Mouse (Mus musculus): ENCODE results near the gene Cd55b. TPM values are rescaled to one million over a fixed set of nuclear protein-coding genes. Genes with fewer than 3 reads are reported as not detected.
"Not testable (repeated sequence)": the region's sequence is repeated elsewhere in the genome, so short reads cannot be mapped to it uniquely, and the experiment has no call there.

The Cd55b gene
- total RNA-seq (2014; rRNA removed) (not detected in 2 replicates), polyA plus RNA-seq (2015; fragmentation: Nextera tagmentation; extraction: Ambion mirVana) (not detected in 2 replicates)

- peak; percentile 63 for DNase-seq (ENCODE audit: low spot score)
- 50% methylated on average over 18 of the region's 18 CpGs for WGBS
- Histone ChIP-seq H3K4me3 (ENCODE audit: low read length) (peak within 1 kb of the TSS; percentile 4; the same call in 1 of the 2 replicates), H3K4me2 (ENCODE audit: low read depth, low read length) (peak within 1 kb of the TSS; percentile 31), H3K9me3 (ENCODE audit: low read length) (no peaks in the 10 kb centered on the region), H3K27ac (no peak within 1 kb of the TSS), H3K36me3 (ENCODE audit: insufficient read depth, low read length) (no peaks in the 10 kb centered on the region), H3K9ac (replicated peaks; ENCODE audit: low read length) (no peak within 1 kb of the TSS), H3K4me1 (ENCODE audit: insufficient read depth, low read length) (no peaks in the 10 kb centered on the region), H3K27me3 (ENCODE audit: insufficient read depth, low read length) (no peaks in the 10 kb centered on the region)
- no peak for TF ChIP-seq CTCF (IDR thresholded peaks at IDR 0.05; ENCODE audit: low read depth)
- ATAC-seq = peak; percentile 76
These were observed at the start of gene Cd55b for GRCm38 (mm10) chr1:130422664-130423111. TSS of gene Cd55b (minus strand) at chr1:130423009.

GRCm38 (mm10) chr1:130470074-130470473 lies 47.3 kb upstream of the Cd55b start:
- no peak overlapping the region for H3K9ac ChIP-seq (replicated peaks; ENCODE audit: low read length)
- H3K27ac ChIP-seq = no peak overlapping the region
- ATAC-seq (no peak), DNase-seq (ENCODE audit: low spot score) (no peak)
- no peaks in the 10 kb centered on the region for H3K36me3 ChIP-seq (ENCODE audit: insufficient read depth, low read length)
- 86% methylated on average over 4 of the region's 4 CpGs for WGBS
- H3K4me3 ChIP-seq (ENCODE audit: low read length) = no peak overlapping the region
- TF ChIP-seq CTCF (IDR thresholded peaks at IDR 0.05; ENCODE audit: low read depth) = no peak
- no peak overlapping the region for H3K4me2 ChIP-seq (ENCODE audit: low read depth, low read length)
- H3K9me3 ChIP-seq (ENCODE audit: low read length) = no peaks in the 10 kb centered on the region
- H3K4me1 ChIP-seq (ENCODE audit: insufficient read depth, low read length) = no peaks in the 10 kb centered on the region
- H3K27me3 ChIP-seq (ENCODE audit: insufficient read depth, low read length) = no peaks in the 10 kb centered on the region

GRCm38 (mm10) chr1:130467453-130467852 lies 44.6 kb upstream of the Cd55b start:
- ATAC-seq = no peak
- no peaks in the 10 kb centered on the region for H3K4me1 ChIP-seq (ENCODE audit: insufficient read depth, low read length)
- no peak overlapping the region for H3K4me2 ChIP-seq (ENCODE audit: low read depth, low read length)
- TF ChIP-seq CTCF (IDR thresholded peaks at IDR 0.05; ENCODE audit: low read depth) = no peak
- no peak overlapping the region for H3K9ac ChIP-seq (replicated peaks; ENCODE audit: low read length)
- no peak for DNase-seq (ENCODE audit: low spot score)
- no peaks in the 10 kb centered on the region for H3K9me3 ChIP-seq (ENCODE audit: low read length)
- WGBS = 70% methylated on average over 2 of the region's 2 CpGs
- H3K36me3 ChIP-seq (ENCODE audit: insufficient read depth, low read length) = no peaks in the 10 kb centered on the region
- H3K27ac ChIP-seq = no peak overlapping the region
- no peaks in the 10 kb centered on the region for H3K27me3 ChIP-seq (ENCODE audit: insufficient read depth, low read length)
- no peak overlapping the region for H3K4me3 ChIP-seq (ENCODE audit: low read length)

- Histone ChIP-seq H3K27me3 (ENCODE audit: insufficient read depth, low read length) (no peaks in the 10 kb centered on the region), H3K36me3 (ENCODE audit: insufficient read depth, low read length) (no peaks in the 10 kb centered on the region), H3K9me3 (ENCODE audit: low read length) (no peaks in the 10 kb centered on the region), H3K4me3 (ENCODE audit: low read length) (no peak overlapping the region), H3K4me1 (ENCODE audit: insufficient read depth, low read length) (no peaks in the 10 kb centered on the region), H3K4me2 (ENCODE audit: low read depth, low read length) (no peak overlapping the region), H3K27ac (no peak overlapping the region), H3K9ac (replicated peaks; ENCODE audit: low read length) (no peak overlapping the region)
- ATAC-seq (no peak), DNase-seq (ENCODE audit: low spot score) (no peak)
- no peak for TF ChIP-seq CTCF (IDR thresholded peaks at IDR 0.05; ENCODE audit: low read depth)
These were observed 41.4 kb upstream of the Cd55b start for GRCm38 (mm10) chr1:130464173-130464572.

GRCm38 (mm10) chr1:130462867-130463266 lies 40.1 kb upstream of the Cd55b start:
- ATAC-seq = peak; percentile 86

DNA sequence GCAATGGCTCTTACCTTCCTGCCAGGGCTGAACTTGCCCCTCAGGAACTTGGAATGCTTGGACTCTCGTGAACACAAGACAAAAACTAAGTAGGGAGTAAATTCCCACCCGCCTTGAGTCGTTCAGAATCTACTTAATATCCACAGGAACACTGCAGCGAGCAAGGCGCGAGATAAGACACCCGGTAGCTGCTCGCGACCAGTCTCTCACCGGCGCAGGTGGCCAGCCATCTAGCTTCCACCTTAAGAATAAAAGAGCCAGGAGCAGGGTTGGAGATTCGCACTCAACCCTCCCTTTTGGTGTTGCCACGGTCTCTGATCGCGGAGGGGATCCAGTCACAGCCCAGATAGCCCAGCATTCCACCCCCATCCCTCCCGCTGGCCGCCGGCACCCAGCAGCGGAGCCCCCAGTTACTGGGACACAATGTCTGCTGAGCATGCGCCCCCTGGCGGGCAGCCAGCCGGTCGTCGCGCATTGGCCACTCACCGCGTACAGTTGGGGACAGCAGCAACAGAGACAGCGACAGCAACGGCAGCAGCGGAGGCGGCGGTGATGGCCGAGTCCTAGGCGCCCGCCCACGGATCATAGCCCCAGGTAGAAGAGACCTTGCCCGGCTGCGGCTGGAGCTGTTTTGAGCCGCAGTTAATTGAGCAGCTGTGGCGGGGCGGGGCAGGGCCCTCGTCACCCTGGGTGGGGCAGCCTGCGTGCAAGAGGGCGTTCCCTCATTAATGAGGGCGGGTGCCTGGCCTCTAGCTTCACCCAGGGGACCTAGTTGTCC lies 39.5 kb upstream of the Cd55b start, which contains the start of gene Cd55:
TSS of gene Cd55 (minus strand) at position 661 of the 778 bp plus-strand sequence.
- H3K9ac ChIP-seq (replicated peaks; ENCODE audit: low read length) = peak within 1 kb of the TSS; percentile 72
- peak; percentile 95 for ATAC-seq
- H3K4me2 ChIP-seq (ENCODE audit: low read depth, low read length) = peak within 1 kb of the TSS; percentile 74
- under 1% methylated on average over 44 of the region's 45 CpGs for WGBS
- peak; percentile 92 for DNase-seq (ENCODE audit: low spot score)
- H3K27me3 ChIP-seq (ENCODE audit: insufficient read depth, low read length) = no peaks in the 10 kb centered on the region
- H3K27ac ChIP-seq = peak within 1 kb of the TSS; percentile 80
- no peaks in the 10 kb centered on the region for H3K9me3 ChIP-seq (ENCODE audit: low read length)
- H3K36me3 ChIP-seq (ENCODE audit: insufficient read depth, low read length) = no peaks in the 10 kb centered on the region
- H3K4me1 ChIP-seq (ENCODE audit: insufficient read depth, low read length) = no peaks in the 10 kb centered on the region
- peak; percentile 94 for TF ChIP-seq CTCF (IDR thresholded peaks at IDR 0.05; ENCODE audit: low read depth)
- H3K4me3 ChIP-seq (ENCODE audit: low read length) = peak within 1 kb of the TSS; percentile 60

More at GRCm38 (mm10) chr1:130462867-130463266, 40.1 kb upstream of the Cd55b start:
- no peaks in the 10 kb centered on the region for H3K27me3 ChIP-seq (ENCODE audit: insufficient read depth, low read length)
- H3K4me2 ChIP-seq (ENCODE audit: low read depth, low read length) = peak overlapping the region; percentile 74
- DNase-seq (ENCODE audit: low spot score) = peak; percentile 34
- H3K4me3 ChIP-seq (ENCODE audit: low read length) = peak overlapping the region; percentile 60
- no peaks in the 10 kb centered on the region for H3K9me3 ChIP-seq (ENCODE audit: low read length)
- H3K27ac ChIP-seq = peak overlapping the region; percentile 80
- 1% methylated on average over 4 of the region's 4 CpGs for WGBS
- H3K9ac ChIP-seq (replicated peaks; ENCODE audit: low read length) = peak overlapping the region; percentile 72
- H3K36me3 ChIP-seq (ENCODE audit: insufficient read depth, low read length) = no peaks in the 10 kb centered on the region
- no peak for TF ChIP-seq CTCF (IDR thresholded peaks at IDR 0.05; ENCODE audit: low read depth)
- H3K4me1 ChIP-seq (ENCODE audit: insufficient read depth, low read length) = no peaks in the 10 kb centered on the region

DNA sequence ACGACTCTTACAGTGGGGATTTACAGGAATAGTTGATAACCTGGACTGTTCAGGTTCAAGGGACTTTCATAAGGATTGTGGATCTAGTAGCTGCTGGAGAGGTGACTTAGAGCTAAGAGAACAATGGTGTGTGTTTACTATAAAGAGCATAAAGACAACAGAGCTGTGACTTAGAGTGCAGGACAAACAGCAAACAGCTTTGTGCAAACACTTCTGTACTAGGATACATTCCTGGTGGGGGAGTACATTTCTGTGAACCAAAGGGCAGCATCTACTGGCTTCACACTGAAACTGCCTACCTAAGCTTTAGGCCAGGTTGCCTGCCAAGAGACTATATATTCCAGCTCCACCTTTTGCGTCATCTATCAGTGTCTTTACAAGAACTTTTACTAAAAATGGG lies 32.3 kb upstream of the Cd55b start:
- no peaks in the 10 kb centered on the region for H3K36me3 ChIP-seq (ENCODE audit: insufficient read depth, low read length)
- H3K27ac ChIP-seq = no peak overlapping the region
- H3K9me3 ChIP-seq (ENCODE audit: low read length) = no peaks in the 10 kb centered on the region
- no peak overlapping the region for H3K4me3 ChIP-seq (ENCODE audit: low read length)
- DNase-seq (ENCODE audit: low spot score) = no peak
- no peak overlapping the region for H3K9ac ChIP-seq (replicated peaks; ENCODE audit: low read length)
- 94% methylated on average over 2 of the region's 2 CpGs for WGBS
- H3K27me3 ChIP-seq (ENCODE audit: insufficient read depth, low read length) = no peaks in the 10 kb centered on the region
- no peaks in the 10 kb centered on the region for H3K4me1 ChIP-seq (ENCODE audit: insufficient read depth, low read length)
- TF ChIP-seq CTCF (IDR thresholded peaks at IDR 0.05; ENCODE audit: low read depth) = no peak
- H3K4me2 ChIP-seq (ENCODE audit: low read depth, low read length) = no peak overlapping the region
- no peak for ATAC-seq

DNA sequence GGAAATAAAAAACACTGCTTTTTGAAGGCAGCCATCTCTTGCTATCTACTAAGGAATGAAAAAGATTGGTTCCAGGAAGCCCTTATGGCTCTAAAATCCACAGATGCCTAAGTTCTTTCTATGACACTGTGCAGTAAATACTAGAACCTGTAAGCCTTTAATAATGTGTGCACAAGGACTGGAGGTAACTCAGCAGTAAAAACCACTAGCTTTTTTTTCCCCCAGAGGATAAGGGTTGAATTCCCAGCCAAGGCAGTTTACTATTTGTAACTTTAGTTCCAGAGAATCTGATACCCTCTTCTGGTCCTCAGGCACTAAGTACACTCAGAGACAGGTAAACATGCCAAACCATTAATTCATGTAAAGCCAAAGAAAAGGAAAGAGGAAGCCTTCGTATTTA lies 20.1 kb upstream of the Cd55b start:
- not testable (repeated sequence) for H3K27ac ChIP-seq; DNase-seq (ENCODE audit: low spot score); H3K4me1 ChIP-seq (ENCODE audit: insufficient read depth, low read length); ATAC-seq; H3K4me3 ChIP-seq (ENCODE audit: low read length); H3K36me3 ChIP-seq (ENCODE audit: insufficient read depth, low read length); H3K27me3 ChIP-seq (ENCODE audit: insufficient read depth, low read length); H3K9me3 ChIP-seq (ENCODE audit: low read length); H3K9ac ChIP-seq (replicated peaks; ENCODE audit: low read length); H3K4me2 ChIP-seq (ENCODE audit: low read depth, low read length)
- 92% methylated on average over 1 of the region's 1 CpGs for WGBS
